Mouse (Mus musculus): ENCODE measurements around the gene Sephs2. TPM values are rescaled to one million over a fixed set of nuclear protein-coding genes. Genes with fewer than 3 reads are reported as not detected.

Sephs2 gene
- total RNA-seq (2014; rRNA removed) (80.3 and 83.2 TPM in 2 replicates), polyA plus RNA-seq (2015; fragmentation: Nextera tagmentation; extraction: Ambion mirVana) (79.9 and 83.9 TPM in 2 replicates)

- DNase-seq (ENCODE audit: low spot score) (peak; percentile 97), ATAC-seq (peak; percentile 92)
- Histone ChIP-seq H3K9ac (replicated peaks; ENCODE audit: low read length) (peak within 1 kb of the TSS; percentile 86), H3K4me1 (ENCODE audit: insufficient read depth, low read length) (peaks cover 11% of the 10 kb centered on the region), H3K9me3 (ENCODE audit: low read length) (no peaks in the 10 kb centered on the region), H3K4me3 (ENCODE audit: low read length) (peak within 1 kb of the TSS; percentile 73), H3K4me2 (ENCODE audit: low read depth, low read length) (peak within 1 kb of the TSS; percentile 90), H3K36me3 (ENCODE audit: insufficient read depth, low read length) (no peaks in the 10 kb centered on the region), H3K27ac (peak within 1 kb of the TSS; percentile 82), H3K27me3 (ENCODE audit: insufficient read depth, low read length) (no peaks in the 10 kb centered on the region)
- 2% methylated on average over 39 of the region's 39 CpGs for WGBS
- no peak for TF ChIP-seq CTCF (IDR thresholded peaks at IDR 0.05; ENCODE audit: low read depth)
Measured at GRCm38 (mm10) chr7:127273925-127274789, at the start of gene Sephs2. TSS of gene Sephs2 (minus strand) at chr7:127274055.

GRCm38 (mm10) chr7:127322085-127322484, 48.2 kb upstream of the Sephs2 start:
- no peak overlapping the region for H3K4me3 ChIP-seq (ENCODE audit: low read length)
- H3K9me3 ChIP-seq (ENCODE audit: low read length): no peaks in the 10 kb centered on the region
- WGBS: 40% methylated on average over 5 of the region's 5 CpGs
- no peaks in the 10 kb centered on the region for H3K4me1 ChIP-seq (ENCODE audit: insufficient read depth, low read length)
- no peaks in the 10 kb centered on the region for H3K36me3 ChIP-seq (ENCODE audit: insufficient read depth, low read length)
- no peak overlapping the region for H3K27ac ChIP-seq
- H3K4me2 ChIP-seq (ENCODE audit: low read depth, low read length): no peak overlapping the region
- ATAC-seq (no peak), DNase-seq (ENCODE audit: low spot score) (no peak)
- H3K27me3 ChIP-seq (ENCODE audit: insufficient read depth, low read length): no peaks in the 10 kb centered on the region
- no peak overlapping the region for H3K9ac ChIP-seq (replicated peaks; ENCODE audit: low read length)
- TF ChIP-seq CTCF (IDR thresholded peaks at IDR 0.05; ENCODE audit: low read depth): peak; percentile 41

- H3K27me3 ChIP-seq (ENCODE audit: insufficient read depth, low read length): no peaks in the 10 kb centered on the region
- ATAC-seq: no peak
- H3K9ac ChIP-seq (replicated peaks; ENCODE audit: low read length): no peak overlapping the region
- H3K4me1 ChIP-seq (ENCODE audit: insufficient read depth, low read length): no peaks in the 10 kb centered on the region
- no peaks in the 10 kb centered on the region for H3K36me3 ChIP-seq (ENCODE audit: insufficient read depth, low read length)
- no peaks in the 10 kb centered on the region for H3K9me3 ChIP-seq (ENCODE audit: low read length)
- no peak for TF ChIP-seq CTCF (IDR thresholded peaks at IDR 0.05; ENCODE audit: low read depth)
- no peak overlapping the region for H3K27ac ChIP-seq
- DNase-seq (ENCODE audit: low spot score): no peak
- WGBS: 87% methylated on average over 4 of the region's 4 CpGs
- H3K4me2 ChIP-seq (ENCODE audit: low read depth, low read length): no peak overlapping the region
- no peak overlapping the region for H3K4me3 ChIP-seq (ENCODE audit: low read length)
Measured at GRCm38 (mm10) chr7:127321106-127321505, 47.3 kb upstream of the Sephs2 start.

- Histone ChIP-seq H3K27ac (no peak overlapping the region), H3K9me3 (ENCODE audit: low read length) (no peaks in the 10 kb centered on the region), H3K27me3 (ENCODE audit: insufficient read depth, low read length) (no peaks in the 10 kb centered on the region), H3K36me3 (ENCODE audit: insufficient read depth, low read length) (no peaks in the 10 kb centered on the region), H3K9ac (replicated peaks; ENCODE audit: low read length) (no peak overlapping the region), H3K4me1 (ENCODE audit: insufficient read depth, low read length) (no peaks in the 10 kb centered on the region), H3K4me2 (ENCODE audit: low read depth, low read length) (no peak overlapping the region), H3K4me3 (ENCODE audit: low read length) (no peak overlapping the region)
- 40% methylated on average over 8 of the region's 8 CpGs for WGBS
- no peak for ATAC-seq
- no peak for DNase-seq (ENCODE audit: low spot score)
- no peak for TF ChIP-seq CTCF (IDR thresholded peaks at IDR 0.05; ENCODE audit: low read depth)
Measured at GRCm38 (mm10) chr7:127313912-127314311, 40.1 kb upstream of the Sephs2 start.

- Histone ChIP-seq H3K4me3 (ENCODE audit: low read length) (no peak overlapping the region), H3K4me1 (ENCODE audit: insufficient read depth, low read length) (no peaks in the 10 kb centered on the region), H3K27me3 (ENCODE audit: insufficient read depth, low read length) (no peaks in the 10 kb centered on the region), H3K36me3 (ENCODE audit: insufficient read depth, low read length) (no peaks in the 10 kb centered on the region), H3K4me2 (ENCODE audit: low read depth, low read length) (no peak overlapping the region), H3K9ac (replicated peaks; ENCODE audit: low read length) (no peak overlapping the region), H3K9me3 (ENCODE audit: low read length) (no peaks in the 10 kb centered on the region), H3K27ac (no peak overlapping the region)
- no peak for DNase-seq (ENCODE audit: low spot score)
- ATAC-seq: no peak
- WGBS: 73% methylated on average over 12 of the region's 12 CpGs
- TF ChIP-seq CTCF (IDR thresholded peaks at IDR 0.05; ENCODE audit: low read depth): no peak
Measured at GRCm38 (mm10) chr7:127309951-127310350, 36.1 kb upstream of the Sephs2 start.

- H3K4me3 ChIP-seq (ENCODE audit: low read length): no peak overlapping the region
- no peak overlapping the region for H3K9ac ChIP-seq (replicated peaks; ENCODE audit: low read length)
- H3K27me3 ChIP-seq (ENCODE audit: insufficient read depth, low read length): no peaks in the 10 kb centered on the region
- H3K4me1 ChIP-seq (ENCODE audit: insufficient read depth, low read length): no peaks in the 10 kb centered on the region
- ATAC-seq: 0 out of 2 replicates have a peak, but pooled peaks have one; percentile 59
- DNase-seq (ENCODE audit: low spot score): peak; percentile 82
- TF ChIP-seq CTCF (IDR thresholded peaks at IDR 0.05; ENCODE audit: low read depth): peak; percentile 84
- no peak overlapping the region for H3K4me2 ChIP-seq (ENCODE audit: low read depth, low read length)
- H3K9me3 ChIP-seq (ENCODE audit: low read length): no peaks in the 10 kb centered on the region
- 61% methylated on average over 4 of the region's 4 CpGs for WGBS
- H3K36me3 ChIP-seq (ENCODE audit: insufficient read depth, low read length): no peaks in the 10 kb centered on the region
- H3K27ac ChIP-seq: no peak overlapping the region
Measured at GRCm38 (mm10) chr7:127308887-127309286, 35.0 kb upstream of the Sephs2 start.

- TF ChIP-seq CTCF (IDR thresholded peaks at IDR 0.05; ENCODE audit: low read depth): no peak
- no peak for DNase-seq (ENCODE audit: low spot score)
- Histone ChIP-seq H3K9me3 (ENCODE audit: low read length) (no peaks in the 10 kb centered on the region), H3K9ac (replicated peaks; ENCODE audit: low read length) (no peak overlapping the region), H3K4me1 (ENCODE audit: insufficient read depth, low read length) (no peaks in the 10 kb centered on the region), H3K27ac (no peak overlapping the region), H3K36me3 (ENCODE audit: insufficient read depth, low read length) (no peaks in the 10 kb centered on the region), H3K4me3 (ENCODE audit: low read length) (no peak overlapping the region), H3K27me3 (ENCODE audit: insufficient read depth, low read length) (no peaks in the 10 kb centered on the region), H3K4me2 (ENCODE audit: low read depth, low read length) (no peak overlapping the region)
- 83% methylated on average over 2 of the region's 2 CpGs for WGBS
- no peak for ATAC-seq
Measured at GRCm38 (mm10) chr7:127308431-127308830, 34.6 kb upstream of the Sephs2 start.

Measured in hindbrain, postnatal 0 days (tissue).